ENCODE assay signal across 27 mouse cellular contexts in the genomic region with DNA sequence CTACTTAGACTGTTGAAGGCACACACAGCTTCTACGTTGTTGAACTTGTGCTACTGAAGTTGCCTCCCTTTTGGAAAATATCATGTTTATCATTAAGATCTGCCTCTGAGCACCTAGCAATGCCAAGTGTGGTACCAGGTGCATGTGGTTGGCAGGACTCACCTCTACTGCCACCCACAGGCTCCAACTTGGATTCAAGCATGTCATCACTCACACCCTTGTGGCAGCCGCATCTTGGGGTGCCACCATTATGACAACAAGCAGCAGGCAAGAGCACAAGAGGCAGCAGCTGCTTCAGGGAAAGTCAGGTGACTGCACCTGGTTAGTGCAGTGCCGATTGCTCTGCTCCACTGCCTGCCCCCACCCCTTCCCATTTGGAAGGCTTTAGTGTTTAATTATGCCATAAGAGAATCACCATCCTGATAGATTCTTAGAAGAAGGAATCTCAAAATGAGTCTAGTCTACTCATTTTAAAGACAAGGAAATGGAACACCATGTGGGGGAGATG.
DNase-seq lines count a peak whose midpoint lies in the region; ATAC-seq and TF ChIP-seq lines count a peak whose summit lies in the region.
"Had no signal": no experiment of that assay in that cellular context is flagged by ENCODE, and none has a peak within 500 bp of the region (broad histone marks: within the 10 kb centered on the region; RNA-seq: fewer than 3 reads in every experiment).

No protein-coding gene starts in this region.

- ATAC-seq in hindbrain, postnatal 0 days, result peak; percentile 40; the same call in 1 of the 2 replicates
- no peak for ATAC-seq in hindbrain, embryonic 12.5 days (ENCODE audit: low FRiP score)
- ATAC-seq in liver, embryonic 11.5 days (replicated peaks; ENCODE audit: low FRiP score), result no peak
- ATAC-seq: forebrain, embryonic 16.5 days; inflammation-experienced regulatory T-cells, adult 6 months; Patski had no signal

- no peak overlapping the region for H3K4me3 ChIP-seq in hindbrain, postnatal 0 days (ENCODE audit: low read length)
- H3K4me3 ChIP-seq in hindbrain, embryonic 12.5 days, result no peak overlapping the region
- no peak overlapping the region for H3K4me3 ChIP-seq in liver, embryonic 11.5 days (ENCODE audit: low read depth, low read length)
- H3K4me3 ChIP-seq: embryonic facial prominence, embryonic 12.5 days; forebrain, embryonic 10.5 days; hindbrain, embryonic 10.5 days; liver, embryonic 13.5 days; midbrain, embryonic 15.5 days had no signal

- H3K27me3 ChIP-seq in hindbrain, postnatal 0 days (ENCODE audit: insufficient read depth, low read length), result no peaks in the 10 kb centered on the region
- no peaks in the 10 kb centered on the region for H3K27me3 ChIP-seq in hindbrain, embryonic 12.5 days
- H3K27me3 ChIP-seq in liver, embryonic 11.5 days (replicated peaks; ENCODE audit: control insufficient read depth, insufficient read depth, low read length), result no peaks in the 10 kb centered on the region
- H3K27me3 ChIP-seq: embryonic facial prominence, embryonic 12.5 days; liver, embryonic 13.5 days; midbrain, embryonic 15.5 days had no signal

- TF ChIP-seq CTCF in hindbrain, postnatal 0 days (IDR thresholded peaks at IDR 0.05; ENCODE audit: low read depth), result peak; percentile 25

- H3K4me2 ChIP-seq in hindbrain, postnatal 0 days (ENCODE audit: low read depth, low read length), result no peak overlapping the region
- no peak overlapping the region for H3K4me2 ChIP-seq in hindbrain, embryonic 12.5 days (replicated peaks)
- H3K4me2 ChIP-seq in liver, embryonic 11.5 days, result no peak overlapping the region
- H3K4me2 ChIP-seq: embryonic facial prominence, embryonic 12.5 days; liver, embryonic 13.5 days; lung, embryonic 14.5 days; midbrain, embryonic 15.5 days had no signal

- no peaks in the 10 kb centered on the region for H3K4me1 ChIP-seq in hindbrain, postnatal 0 days (ENCODE audit: insufficient read depth, low read length)
- H3K4me1 ChIP-seq in hindbrain, embryonic 12.5 days, result no peaks in the 10 kb centered on the region
- H3K4me1 ChIP-seq in liver, embryonic 11.5 days (replicated peaks; ENCODE audit: control insufficient read depth, insufficient read depth, low read length), result no peaks in the 10 kb centered on the region
- H3K4me1 ChIP-seq: embryonic facial prominence, embryonic 12.5 days; forebrain, embryonic 10.5 days; hindbrain, embryonic 10.5 days; liver, embryonic 13.5 days; midbrain, embryonic 15.5 days had no signal

- 72% methylated on average over 3 of the region's 3 CpGs for WGBS in hindbrain, postnatal 0 days
- WGBS in hindbrain, embryonic 12.5 days, result 79% methylated on average over 3 of the region's 3 CpGs
- WGBS in liver, embryonic 11.5 days, result 85% methylated on average over 3 of the region's 3 CpGs

- H3K36me3 ChIP-seq in hindbrain, postnatal 0 days (ENCODE audit: insufficient read depth, low read length), result no peaks in the 10 kb centered on the region
- H3K36me3 ChIP-seq in hindbrain, embryonic 12.5 days, result no peaks in the 10 kb centered on the region
- no peaks in the 10 kb centered on the region for H3K36me3 ChIP-seq in liver, embryonic 11.5 days (ENCODE audit: control insufficient read depth, insufficient read depth, low read length)
- H3K36me3 ChIP-seq: embryonic facial prominence, embryonic 12.5 days; forebrain, embryonic 10.5 days; hindbrain, embryonic 10.5 days; liver, embryonic 13.5 days; midbrain, embryonic 15.5 days had no signal

- no peak for DNase-seq in hindbrain, postnatal 0 days (ENCODE audit: low spot score)
- peak; percentile 3 for DNase-seq in A20 (ENCODE audit: low read depth, low spot score)
- peak; percentile 16 for DNase-seq in induced T-regulatory cell, adult 2 months (ENCODE audit: low read depth)
- peak; percentile 73 for DNase-seq in thymus, postnatal 14 days
- DNase-seq in frontal cortex, postnatal 10 days (ENCODE audit: low spot score in 2 of 2), result no peak
- DNase-seq in liver, embryonic 11.5 days (ENCODE audit: low spot score), result no peak
- DNase-seq: adrenal gland, postnatal 14 days; B cell, adult 2 months; cerebellum, adult 11 months; cerebellum, adult 9-10 months; cerebellum, postnatal 36 days; embryo, embryonic 11 days; heart, postnatal 14 days; kidney, adult 2 months; layer of hippocampus, postnatal 36 days; left cerebral cortex, postnatal 4 days; liver, embryonic 13.5 days; lung, embryonic 14.5 days; lung, postnatal 14 days had no signal

- no peaks in the 10 kb centered on the region for H3K9me3 ChIP-seq in hindbrain, postnatal 0 days (ENCODE audit: low read length)
- no peaks in the 10 kb centered on the region for H3K9me3 ChIP-seq in hindbrain, embryonic 12.5 days (replicated peaks)
- H3K9me3 ChIP-seq in liver, embryonic 11.5 days (ENCODE audit: control insufficient read depth, low read length), result no peaks in the 10 kb centered on the region
- H3K9me3 ChIP-seq: embryonic facial prominence, embryonic 12.5 days; forebrain, embryonic 10.5 days; liver, embryonic 13.5 days; midbrain, embryonic 15.5 days had no signal

- H3K27ac ChIP-seq in hindbrain, postnatal 0 days, result no peak overlapping the region
- no peak overlapping the region for H3K27ac ChIP-seq in hindbrain, embryonic 12.5 days
- no peak overlapping the region for H3K27ac ChIP-seq in liver, embryonic 11.5 days (ENCODE audit: low read depth, low read length)
- H3K27ac ChIP-seq: embryonic facial prominence, embryonic 12.5 days; forebrain, embryonic 10.5 days; hindbrain, embryonic 10.5 days; liver, embryonic 13.5 days; midbrain, embryonic 15.5 days had no signal

- H3K9ac ChIP-seq in hindbrain, postnatal 0 days (replicated peaks; ENCODE audit: low read length), result no peak overlapping the region
- no peak overlapping the region for H3K9ac ChIP-seq in hindbrain, embryonic 12.5 days
- H3K9ac ChIP-seq in liver, embryonic 11.5 days (ENCODE audit: low read depth, low read length), result no peak overlapping the region
- H3K9ac ChIP-seq: embryonic facial prominence, embryonic 12.5 days; liver, embryonic 13.5 days; lung, embryonic 14.5 days; midbrain, embryonic 15.5 days had no signal

Comparison
In these comparisons a context has a peak if more than half of its experiments do, and no peak if none do; other contexts are left out.
1. DNase-seq: peak in A20 (single experiment), induced T-regulatory cell, adult 2 months (single experiment) and thymus, postnatal 14 days (single experiment); none in hindbrain, postnatal 0 days (single experiment), frontal cortex, postnatal 10 days (0 of 2) and liver, embryonic 11.5 days (single experiment).